Mouse (Mus musculus) limb, embryonic 14.5 days (tissue): ENCODE data around the gene Birc5. TPM values are rescaled to one million over a fixed set of nuclear protein-coding genes. Genes with fewer than 3 reads are reported as not detected.

Experiments used
- ATAC-seq: fragments of 200-750 bp; cut with Nextera tagmentation; 2 replicates; pipeline ENCODE4 v1.8.0; 2017; ENCODE audit warnings: low read depth, moderate number of reproducible peaks, moderate TSS enrichment; ENCODE audit not compliant: low FRiP score
- DNase-seq: peaks from one replicate; pipeline ENCODE4 v3.0.0-alpha.2; 2015; ENCODE audit warnings: low spot score
- H3K27ac ChIP-seq: fragments of 300-500 bp; sonication (generic); replicated peaks from 2 replicates; pipeline ENCODE4 v1.5.1; 2014; ENCODE audit warnings: low read depth, mild to moderate bottlenecking, low read length, moderate library complexity, mixed read lengths
- H3K27me3 ChIP-seq: fragments of 300-500 bp; sonication (generic); 2 replicates; pipeline ENCODE4 v1.6.1; 2014; ENCODE audit warnings: low read length, mixed read lengths; ENCODE audit not compliant: control insufficient read depth, insufficient read depth
- H3K36me3 ChIP-seq: fragments of 300-500 bp; sonication (generic); 2 replicates; pipeline ENCODE4 v1.6.1; 2014; ENCODE audit warnings: mild to moderate bottlenecking, low read length, moderate library complexity, mixed read lengths; ENCODE audit not compliant: control insufficient read depth, insufficient read depth
- H3K4me1 ChIP-seq: fragments of 300-500 bp; sonication (generic); 2 replicates; pipeline ENCODE4 v1.6.1; 2014; ENCODE audit warnings: antibody characterized with exemption, low read length, mixed read lengths; ENCODE audit not compliant: control insufficient read depth, insufficient read depth
- H3K4me2 ChIP-seq: fragments of 300-500 bp; sonication (generic); replicated peaks from 2 replicates; pipeline ENCODE4 v1.6.1; 2014; ENCODE audit warnings: low read depth, mild to moderate bottlenecking, low read length, moderate library complexity; ENCODE audit not compliant: severe bottlenecking
- H3K4me3 ChIP-seq: fragments of 300-500 bp; sonication (generic); replicated peaks from 2 replicates; pipeline ENCODE4 v1.5.1; 2014; ENCODE audit warnings: low read length
- H3K9ac ChIP-seq: fragments of 300-500 bp; sonication (generic); 2 replicates; pipeline ENCODE4 v1.6.1; 2014; ENCODE audit warnings: mild to moderate bottlenecking, low read depth, low read length, moderate library complexity; ENCODE audit not compliant: severe bottlenecking
- H3K9me3 ChIP-seq: fragments of 300-500 bp; sonication (generic); 2 replicates; pipeline ENCODE4 v1.6.1; 2016; ENCODE audit warnings: low read length; ENCODE audit not compliant: control insufficient read depth
- POLR2A ChIP-seq: fragments of 200-500 bp; IDR thresholded peaks from 2 replicates; pipeline ENCODE4 v1.8.0; 2012; ENCODE audit warnings: inconsistent platforms, mild to moderate bottlenecking, moderate library complexity, borderline replicate concordance; ENCODE audit not compliant: insufficient read depth, insufficient read length; ENCODE audit errors: extremely low read depth
- WGBS: fragments of 180-500 bp; shearing (Covaris S2); extraction: QIAGEN DNeasy Blood & Tissue Kit; methylation state at CpG from one replicate; pipeline ENCODE4 v1.1.7; 2014; 5-methylcytosine and 5-hydroxymethylcytosine counted together
- polyA plus RNA-seq, 2 experiments: library from polyadenylated mRNA; depleted of rRNA in 1 of 2; stranded (reverse) in 1 of 2; unstranded in 1 of 2; fragments of >200 nt; fragmentation: Nextera tagmentation in 1 of 2; extraction: Ambion mirVana in 1 of 2; gene quantifications; 2 replicates each; pipeline versions ENCODE4 v1.2.1 to v1.2.3; 2012 to 2014

Birc5 gene
- polyA plus RNA-seq, 2 experiments = 138 to 267 TPM

DNA sequence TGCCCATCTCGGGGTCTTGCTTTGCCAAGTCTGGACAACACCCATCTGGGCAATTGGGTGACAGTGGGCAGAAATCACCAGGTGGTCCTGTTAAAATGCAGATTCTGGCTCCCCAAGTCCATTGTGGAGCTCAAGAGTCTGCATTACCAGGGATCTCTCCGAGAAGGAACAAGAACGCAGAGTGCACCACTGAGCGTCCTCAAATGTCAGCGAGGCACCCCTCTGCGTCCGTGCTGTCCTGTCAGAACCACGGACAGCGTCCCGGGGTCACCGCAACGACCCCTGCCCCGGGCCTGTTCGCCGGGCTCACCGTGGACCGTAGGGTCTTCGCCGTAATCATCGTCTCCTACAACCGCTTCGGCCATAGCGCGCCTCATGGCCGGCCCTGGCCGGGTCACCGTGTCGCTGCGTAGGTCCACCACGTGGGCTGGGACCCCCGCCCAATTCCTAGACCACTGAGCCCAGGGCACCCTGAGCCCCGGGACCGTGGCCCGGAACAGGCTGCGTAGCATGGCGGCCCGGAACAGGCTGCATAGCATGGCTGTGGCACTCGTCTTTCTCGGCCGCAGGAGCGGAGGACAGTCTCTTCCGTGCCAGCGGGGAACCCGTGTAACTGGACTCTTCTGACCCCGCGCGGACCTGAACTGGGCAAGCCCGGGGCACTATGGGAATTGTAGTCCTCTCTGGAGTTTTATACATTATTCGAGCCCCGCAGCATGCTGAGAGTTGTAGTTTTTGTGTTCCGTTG, 24.0 kb downstream of the Birc5 start, which contains the start of gene Tha1:
Tha1 (minus strand) TSS at position 621 of the 748 bp plus-strand sequence.
- Histone ChIP-seq H3K36me3 (no peaks in the 10 kb centered on the region), H3K27ac (no peak within 1 kb of the TSS), H3K4me2 (peak within 1 kb of the TSS; percentile 94), H3K4me3 (peak within 1 kb of the TSS; percentile 62), H3K27me3 (no peaks in the 10 kb centered on the region), H3K4me1 (peaks cover 4% of the 10 kb centered on the region), H3K9ac (peak within 1 kb of the TSS; percentile 66), H3K9me3 (no peaks in the 10 kb centered on the region)
- peak; percentile 83 for DNase-seq
- peak; percentile 75 for ATAC-seq
- TF ChIP-seq POLR2A = 0 out of 2 replicates have a peak, but pooled peaks have one; percentile 39
- 1% methylated on average over 50 of the region's 51 CpGs for WGBS

DNA sequence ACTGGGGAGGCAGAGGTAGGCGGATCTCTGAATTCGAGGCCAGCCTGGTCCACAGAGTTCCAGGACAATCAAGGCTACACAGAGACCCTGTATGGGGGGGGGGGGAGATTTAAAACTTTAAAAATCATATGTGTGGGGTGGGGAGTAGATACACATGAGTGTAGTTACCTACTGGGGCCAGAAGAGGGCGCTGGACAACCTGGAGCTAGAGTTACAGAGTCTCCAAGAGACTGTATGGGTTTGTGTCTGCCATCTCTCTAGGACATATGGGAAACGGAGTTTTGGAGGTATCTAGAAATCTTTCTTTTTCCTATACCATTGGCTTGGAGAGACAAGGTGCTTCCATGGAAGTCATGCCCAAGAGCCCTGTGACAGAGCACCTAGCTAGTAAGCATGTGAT, 25.4 kb downstream of the Birc5 start:
- Histone ChIP-seq H3K27me3 (no peaks in the 10 kb centered on the region), H3K9me3 (no peaks in the 10 kb centered on the region), H3K9ac (no peak overlapping the region), H3K4me1 (peaks cover 16% of the 10 kb centered on the region), H3K4me3 (no peak overlapping the region), H3K4me2 (no peak overlapping the region), H3K27ac (no peak overlapping the region), H3K36me3 (no peaks in the 10 kb centered on the region)
- no peak for ATAC-seq
- whole genome bisulfite sequencing = 60% methylated on average over 4 of the region's 4 CpGs
- DNase-seq = no peak
- TF ChIP-seq POLR2A = no peak

DNA sequence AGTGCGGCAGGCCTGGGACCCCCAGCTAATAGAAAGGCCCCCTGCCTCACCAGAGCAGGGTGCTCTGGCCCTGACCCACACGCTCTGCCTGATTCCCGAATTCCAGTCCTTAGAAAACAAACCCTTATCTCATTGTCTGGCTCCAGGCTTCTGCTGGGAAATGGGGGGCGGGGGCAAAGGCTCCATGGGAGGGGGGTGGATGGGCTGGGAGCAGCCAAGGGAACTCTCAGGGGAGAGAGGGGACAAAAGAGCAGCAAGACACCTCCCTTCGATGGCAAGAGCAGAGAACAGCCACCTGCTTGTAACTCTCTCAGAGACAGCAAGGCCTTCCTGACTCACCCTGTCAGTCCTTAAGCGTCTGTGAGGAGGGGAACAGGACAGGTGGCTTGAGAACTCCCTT, 26.6 kb downstream of the Birc5 start:
- no peaks in the 10 kb centered on the region for H3K36me3 ChIP-seq
- no peaks in the 10 kb centered on the region for H3K27me3 ChIP-seq
- H3K9ac ChIP-seq = no peak overlapping the region
- 49% methylated on average over 5 of the region's 6 CpGs for WGBS
- no peak for ATAC-seq
- no peak overlapping the region for H3K4me2 ChIP-seq
- H3K4me3 ChIP-seq = no peak overlapping the region
- no peak for TF ChIP-seq POLR2A
- H3K27ac ChIP-seq = no peak overlapping the region
- peaks cover 16% of the 10 kb centered on the region for H3K4me1 ChIP-seq
- DNase-seq = no peak
- no peaks in the 10 kb centered on the region for H3K9me3 ChIP-seq

DNA sequence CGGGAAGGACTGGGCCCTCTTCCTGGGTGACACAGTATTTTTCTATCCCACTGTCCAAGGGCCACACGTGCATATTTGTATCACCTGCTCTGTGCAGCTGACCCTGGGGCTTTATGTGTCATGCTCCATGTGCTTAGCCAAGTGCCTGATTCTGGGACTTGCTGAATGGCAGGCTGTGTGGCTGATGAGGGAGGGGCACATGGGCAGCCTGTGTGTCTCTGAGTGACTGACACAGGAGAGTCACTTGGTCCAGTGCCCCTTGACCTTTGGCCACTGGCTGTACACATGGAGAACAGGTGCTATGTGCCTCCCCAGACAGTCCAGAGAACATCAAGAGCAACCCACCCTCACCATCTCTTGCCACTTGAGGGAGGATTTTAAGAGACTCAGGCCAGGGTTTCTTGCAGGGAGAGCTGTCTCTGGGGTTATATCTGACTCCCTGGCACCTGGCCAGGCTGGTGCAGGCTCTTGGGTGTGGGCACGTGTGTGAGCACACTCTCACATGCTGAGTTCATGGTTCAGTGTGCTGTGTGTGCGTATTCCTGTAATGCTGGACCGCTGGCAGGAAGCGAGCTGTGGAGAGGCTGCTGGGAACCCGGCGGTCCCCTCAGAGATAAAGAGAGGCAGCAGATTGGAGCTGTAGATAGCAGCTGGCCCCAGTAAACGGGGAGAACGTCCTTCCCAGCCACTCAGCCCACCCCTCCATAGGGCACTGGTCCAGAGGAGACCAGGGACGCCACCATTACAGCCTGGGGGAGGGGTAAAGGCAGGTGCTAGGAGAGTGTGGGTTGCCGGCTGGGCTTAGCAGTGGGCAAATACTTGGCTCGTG, 29.1 kb downstream of the Birc5 start:
- Histone ChIP-seq H3K9ac (0 out of 2 replicates have a peak overlapping the region, but pooled peaks have one; percentile 8), H3K4me1 (peaks cover 24% of the 10 kb centered on the region), H3K27ac (no peak overlapping the region), H3K4me3 (no peak overlapping the region), H3K27me3 (no peaks in the 10 kb centered on the region), H3K9me3 (no peaks in the 10 kb centered on the region), H3K4me2 (0 out of 2 replicates have a peak overlapping the region, but pooled peaks have one; percentile 6), H3K36me3 (no peaks in the 10 kb centered on the region)
- TF ChIP-seq POLR2A = no peak
- WGBS = 30% methylated on average over 9 of the region's 13 CpGs
- ATAC-seq = peak; percentile 38; the same call in 1 of the 2 replicates
- no peak for DNase-seq

DNA sequence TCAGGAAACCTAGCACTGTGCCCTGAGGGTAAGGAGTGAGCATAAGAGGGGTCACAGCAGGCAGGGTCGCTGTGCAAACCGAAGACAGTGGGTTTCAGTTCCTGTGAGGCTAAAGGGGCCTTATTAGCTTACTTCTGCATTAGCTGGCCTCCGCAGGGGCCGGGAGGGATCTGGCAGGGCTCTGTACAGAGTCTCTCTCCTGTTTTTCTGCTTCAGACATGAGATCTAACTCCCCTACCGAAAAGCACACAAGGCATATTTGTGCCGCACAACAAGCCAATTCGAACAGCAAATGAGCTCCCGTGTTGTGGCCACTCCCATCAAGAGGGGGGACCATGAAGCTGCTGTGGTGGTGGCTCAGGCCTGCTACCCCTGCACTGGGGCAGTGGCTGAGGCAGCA, 29.8 kb downstream of the Birc5 start:
- 0 out of 2 replicates have a peak overlapping the region, but pooled peaks have one; percentile 8 for H3K9ac ChIP-seq
- no peak overlapping the region for H3K27ac ChIP-seq

More for the DNA sequence above, 29.8 kb downstream of the Birc5 start:
- DNase-seq (no peak), ATAC-seq (no peak)
- no peak overlapping the region for H3K4me3 ChIP-seq
- no peaks in the 10 kb centered on the region for H3K27me3 ChIP-seq
- WGBS = 19% methylated on average over 8 of the region's 8 CpGs
- H3K36me3 ChIP-seq = no peaks in the 10 kb centered on the region
- H3K9me3 ChIP-seq = no peaks in the 10 kb centered on the region
- 0 out of 2 replicates have a peak overlapping the region, but pooled peaks have one; percentile 6 for H3K4me2 ChIP-seq
- H3K4me1 ChIP-seq = peaks cover 25% of the 10 kb centered on the region
- TF ChIP-seq POLR2A = no peak
